Mouse (Mus musculus) megakaryocyte, embryonic 14.5 days (primary cell): ENCODE data around the gene Nop56.

Experiments
- FLI1 ChIP-seq: IDR thresholded peaks from 2 replicates; pipeline ENCODE4 v1.6.1; 2012; ENCODE audit warnings: low read length, inconsistent platforms, mixed read lengths
- GATA1 ChIP-seq: IDR thresholded peaks from 3 replicates; pipeline ENCODE4 v1.6.1; 2012; ENCODE audit warnings: mixed read lengths, low read length, inconsistent platforms, borderline replicate concordance

DNA sequence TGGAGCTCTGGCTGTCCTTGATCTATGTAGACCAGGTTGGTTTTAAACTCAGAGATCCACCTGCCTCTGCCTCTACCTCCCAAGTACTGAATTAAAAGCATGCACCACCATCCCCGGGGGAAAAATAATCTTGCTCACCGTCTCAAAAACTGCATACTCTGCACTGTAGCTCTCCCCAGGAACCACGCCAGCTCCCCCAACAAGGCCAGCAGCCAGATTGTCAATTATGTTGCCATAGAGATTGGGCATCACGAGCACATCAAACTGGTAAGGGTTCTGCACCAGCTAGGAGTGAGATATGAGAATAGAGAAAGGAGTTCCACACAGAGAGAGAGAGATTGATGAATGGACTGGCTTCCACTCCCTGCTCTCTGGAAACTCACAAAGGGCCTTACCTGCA lies 6.6 kb downstream of the Nop56 start:
- TF ChIP-seq GATA1 = no peak
- no peak for TF ChIP-seq FLI1
